Mouse (Mus musculus) lung, postnatal 4 days (tissue): ENCODE measurements at regions not wholly inside any gene's neighbourhood (a gene's known extent, or its start where the extent isn't known, plus 50 kb on each side); places are given as distances from the start of the nearest gene placed in this dataset.
A peak's percentile ranks its signal among the peaks of the same experiment; 100 is the strongest.

Experiments used
- DNase-seq, 2 experiments: peaks; one replicate each; pipeline ENCODE4 v3.0.0; 2021

DNA sequence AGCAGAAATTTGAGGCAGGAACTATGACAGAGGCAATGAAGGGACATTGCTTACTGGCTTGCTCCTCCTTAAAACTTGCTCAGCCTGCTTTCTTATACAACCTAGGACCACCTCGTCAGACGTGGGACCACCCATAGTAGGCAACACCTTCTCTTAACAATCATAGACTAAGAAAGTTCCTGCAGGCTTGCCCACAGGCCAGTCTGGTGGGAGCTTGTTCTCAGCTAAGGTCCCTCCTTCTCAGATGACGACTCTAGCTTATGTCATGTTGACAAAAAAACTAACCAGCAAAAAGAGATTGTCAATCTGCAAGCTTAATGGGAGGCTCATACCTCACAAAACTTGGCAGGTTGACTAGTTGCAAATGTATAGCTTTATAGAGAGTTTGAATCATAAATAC is 56.5 kb upstream of the Lsm6 start:
- DNase-seq, result no peak

DNA sequence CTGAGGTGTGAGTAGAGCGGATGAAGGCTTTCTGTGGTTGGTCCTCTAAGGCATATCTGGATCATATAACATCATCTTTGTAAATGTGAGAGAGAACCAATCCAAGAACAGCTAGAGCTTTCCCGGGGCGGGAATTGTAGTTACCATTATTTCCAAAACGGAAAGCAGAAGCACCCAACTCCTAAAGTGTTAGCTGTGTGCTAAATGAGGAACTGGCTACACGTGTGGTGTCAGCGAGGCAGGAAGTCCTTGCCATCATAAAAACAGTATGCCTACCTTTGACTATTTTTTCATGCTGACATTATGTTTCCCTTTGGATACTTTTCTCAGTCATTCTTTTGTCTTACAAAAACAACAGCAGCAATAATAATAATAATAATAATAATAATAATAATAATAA is 68.8 kb upstream of the Lsm6 start:
- DNase-seq, result no peak

DNA sequence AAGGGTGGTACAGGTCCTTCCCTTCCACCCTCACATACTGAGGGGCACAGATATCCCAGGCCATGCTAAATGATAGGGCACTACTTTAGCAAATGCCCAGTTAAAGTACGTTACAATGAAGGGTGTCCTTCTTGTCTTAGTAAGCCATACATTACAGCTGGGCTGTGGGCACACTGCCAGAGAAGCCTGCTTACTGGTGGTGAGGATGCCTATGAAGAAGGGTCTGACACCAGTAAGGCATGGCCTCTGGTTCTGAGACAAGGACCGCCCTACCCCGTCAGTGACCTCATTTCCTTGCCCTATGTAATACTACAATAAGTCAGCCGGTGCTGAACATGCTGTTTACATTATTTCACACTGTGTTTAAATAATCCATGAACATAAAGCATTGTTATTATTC is 69.6 kb upstream of the Lsm6 start:
- DNase-seq, result peak; percentile 10 to 46

DNA sequence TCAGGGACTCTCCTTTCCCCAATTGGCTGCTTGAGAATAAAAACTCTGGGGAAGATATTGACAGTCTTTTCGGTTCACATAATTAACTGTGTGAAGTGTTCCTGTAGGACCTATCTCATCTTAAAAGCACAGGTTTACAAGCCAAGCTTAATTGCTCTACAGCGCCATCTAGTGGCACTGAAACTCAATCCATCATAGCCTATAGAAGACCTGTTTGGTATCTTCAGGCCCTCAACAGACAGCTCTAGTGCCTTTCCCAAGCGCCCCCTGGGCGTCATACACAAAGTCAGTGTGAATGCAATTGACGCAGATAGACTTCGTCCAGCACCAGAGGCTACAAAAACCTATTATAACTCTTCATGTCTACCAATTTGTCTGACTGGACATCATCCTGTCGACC is 78.9 kb upstream of the Lsm6 start:
- peak; percentile 28 to 76 for DNase-seq

DNA sequence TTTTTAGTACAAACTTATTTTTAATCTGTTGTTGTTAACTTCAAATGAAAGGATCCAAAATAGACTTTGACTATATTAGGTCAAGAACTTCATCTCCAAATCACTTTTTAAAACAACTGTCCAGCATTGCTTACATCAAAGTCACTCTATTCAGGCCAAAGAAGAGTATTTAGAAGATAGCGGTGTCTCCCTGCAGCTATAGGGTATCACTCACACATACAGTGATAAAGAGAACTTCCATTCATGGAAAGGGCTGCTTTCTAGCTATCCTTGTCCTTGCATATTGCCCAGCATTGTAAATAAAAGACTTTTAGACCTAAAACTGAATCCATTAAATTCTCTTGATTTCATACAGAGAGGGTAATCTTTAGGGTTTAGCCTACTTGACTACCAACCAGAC is 82.1 kb upstream of the Lsm6 start:
- DNase-seq, result no peak

DNA sequence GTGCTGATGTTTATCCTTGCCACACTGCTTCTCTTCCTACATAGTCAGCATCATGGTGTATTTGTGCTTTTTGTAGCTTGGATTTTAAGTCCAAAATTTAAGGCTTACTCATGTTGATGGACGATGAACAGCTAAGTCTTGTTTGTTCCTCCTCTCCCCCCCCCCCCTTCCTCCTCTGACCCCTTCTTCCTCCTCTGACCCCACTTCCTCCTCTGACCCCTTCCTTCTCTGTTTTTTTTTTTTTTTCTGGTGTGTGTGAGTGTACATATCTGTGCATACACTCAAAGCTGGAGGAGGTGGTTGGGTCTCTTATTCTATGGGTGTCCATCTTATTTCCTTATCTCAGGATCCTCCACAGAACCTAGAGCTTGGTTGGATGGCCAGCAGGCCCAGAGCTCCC is 87.0 kb upstream of the Lsm6 start:
- no peak for DNase-seq

DNA sequence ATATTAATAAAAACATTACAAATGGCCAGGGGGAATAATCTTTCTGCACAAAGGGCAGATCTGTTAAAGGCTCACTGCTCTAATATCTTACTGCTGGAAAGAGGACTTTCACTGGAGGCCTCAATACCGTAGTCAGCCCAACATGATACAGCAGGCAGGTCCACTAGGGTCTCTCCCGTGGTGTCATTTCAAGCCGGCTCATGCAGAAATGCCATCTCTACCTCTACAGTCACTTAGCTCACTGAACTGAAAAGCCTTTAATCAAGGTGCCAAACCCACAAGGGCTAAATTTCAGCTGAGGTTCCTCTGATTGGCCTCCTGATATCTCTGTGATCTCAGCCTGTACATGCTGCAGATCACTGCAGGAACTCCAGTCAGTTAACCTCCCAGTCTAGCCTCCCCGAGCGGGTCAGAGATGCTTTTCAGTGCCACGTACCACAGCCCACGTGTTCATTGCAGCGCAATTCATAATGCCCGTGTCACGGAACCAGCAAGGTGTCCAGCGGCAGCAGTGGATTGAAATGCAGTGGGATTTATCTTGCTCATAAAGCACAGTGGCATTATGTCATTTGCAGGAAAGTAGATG is 90.4 kb upstream of the Lsm6 start:
- no peak for DNase-seq

DNA sequence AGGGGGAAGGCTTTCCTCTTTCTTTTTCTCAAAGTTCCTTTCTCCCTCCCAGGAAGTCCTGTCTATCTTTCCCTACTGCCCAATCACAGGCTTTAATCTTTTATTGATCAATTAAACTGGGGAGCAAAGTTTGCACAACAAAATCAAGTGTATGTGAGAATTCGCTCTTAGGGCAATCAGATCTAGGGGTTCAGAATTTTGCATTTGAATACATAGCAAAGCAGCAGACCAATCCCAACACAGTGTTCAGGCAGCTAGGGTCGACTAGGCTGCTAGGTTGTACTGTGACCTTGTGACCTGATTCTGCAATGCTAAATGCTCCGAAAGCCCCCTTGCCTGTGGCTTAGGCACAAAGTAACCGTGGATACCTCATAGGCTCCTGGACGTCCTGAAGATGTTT is 91.5 kb upstream of the Lsm6 start:
- no peak for DNase-seq

DNA sequence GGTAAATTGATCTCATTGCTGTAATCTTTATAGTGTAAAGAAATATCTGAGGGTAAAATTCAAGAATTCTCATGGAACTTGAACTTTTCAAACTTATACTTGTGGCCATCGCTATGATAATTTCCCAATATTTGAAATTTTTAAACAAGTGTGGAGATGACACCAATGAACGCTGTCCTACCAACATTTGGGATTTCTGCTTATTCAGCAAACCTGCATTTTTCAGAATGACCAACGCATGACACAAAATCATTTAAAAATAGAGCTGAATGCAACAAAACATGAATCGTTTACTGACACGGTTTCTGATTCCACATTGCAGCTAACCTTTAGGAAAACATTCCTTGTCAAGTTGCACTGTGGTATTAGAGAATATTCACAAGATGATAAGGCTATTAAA is 92.9 kb upstream of the Lsm6 start:
- DNase-seq, result no peak

DNA sequence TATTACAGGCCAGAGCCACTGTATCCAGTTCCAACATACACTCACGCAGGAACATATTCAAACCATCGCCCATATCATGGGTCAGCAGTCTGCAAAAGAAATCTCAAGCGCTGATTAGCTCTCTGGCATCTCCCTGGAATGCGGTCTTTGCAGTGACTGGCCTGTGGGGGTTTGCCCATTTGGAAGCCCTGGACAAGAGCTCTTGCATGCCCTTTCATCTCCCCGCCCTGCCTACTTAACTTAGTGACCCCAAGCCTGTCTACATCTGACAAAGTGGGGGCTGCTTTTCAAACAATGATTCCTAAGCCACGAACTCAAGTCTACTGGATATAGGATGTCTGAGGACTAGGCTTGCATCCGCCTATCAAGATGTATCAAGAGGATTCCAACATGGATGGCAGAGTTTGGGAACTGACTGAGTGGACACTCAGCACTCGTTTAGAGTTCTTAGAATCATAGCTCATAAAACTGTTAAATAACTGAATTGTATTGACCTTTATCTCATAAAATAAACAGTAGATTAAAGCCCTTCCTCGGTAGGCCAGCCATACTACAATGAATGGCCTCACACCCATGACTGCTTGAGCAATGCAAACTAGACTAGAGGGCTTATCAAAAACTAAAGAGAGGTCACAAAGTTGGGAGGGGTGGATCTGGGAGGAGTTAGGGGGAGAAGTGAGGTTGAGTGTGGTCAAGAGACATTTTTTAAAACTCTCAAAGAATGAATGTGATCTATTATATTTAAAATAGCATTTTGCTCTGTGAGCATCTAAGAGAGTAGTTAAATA is 97.4 kb upstream of the Zfp827 start:
- no peak for DNase-seq

DNA sequence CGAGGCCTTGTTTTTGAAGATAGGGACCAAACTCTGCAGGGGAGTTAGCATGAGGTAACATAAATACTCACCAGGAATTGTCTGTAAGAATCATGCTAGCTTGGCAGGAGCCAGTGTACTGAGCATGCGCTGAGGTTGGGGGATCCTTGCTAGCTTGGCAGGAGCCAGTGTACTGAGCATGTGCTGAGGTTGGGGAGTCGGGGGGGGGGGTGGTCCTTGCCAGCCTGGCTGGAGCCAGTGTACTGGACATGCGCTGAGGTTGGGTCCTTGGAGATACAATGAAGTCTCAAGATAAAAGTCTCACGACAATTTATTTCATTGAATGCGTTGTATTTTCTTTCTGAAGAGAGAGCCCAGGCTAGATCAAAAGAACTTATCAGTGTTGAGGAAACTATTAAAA is 96.2 kb upstream of the Zfp827 start:
- DNase-seq, result no peak

DNA sequence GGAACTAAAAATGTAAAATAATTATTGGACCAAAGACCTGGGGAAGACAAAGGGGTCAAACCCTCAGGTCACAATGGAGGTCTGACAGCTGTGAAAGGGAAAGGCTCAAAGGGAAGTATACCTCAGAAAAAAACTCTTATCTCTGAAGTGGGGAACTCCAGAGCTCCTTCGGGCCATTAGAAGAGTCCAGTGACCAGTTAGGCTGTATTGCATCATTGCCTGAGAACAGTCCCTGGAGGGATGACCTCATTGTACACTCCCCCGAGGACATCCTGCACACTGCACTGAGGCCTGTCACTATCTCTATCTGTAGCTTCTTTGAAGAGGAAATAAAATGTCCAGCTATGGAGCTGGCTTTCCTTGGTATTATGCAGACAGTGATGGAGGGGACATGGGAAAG is 88.2 kb upstream of the Zfp827 start:
- DNase-seq, result no peak

DNA sequence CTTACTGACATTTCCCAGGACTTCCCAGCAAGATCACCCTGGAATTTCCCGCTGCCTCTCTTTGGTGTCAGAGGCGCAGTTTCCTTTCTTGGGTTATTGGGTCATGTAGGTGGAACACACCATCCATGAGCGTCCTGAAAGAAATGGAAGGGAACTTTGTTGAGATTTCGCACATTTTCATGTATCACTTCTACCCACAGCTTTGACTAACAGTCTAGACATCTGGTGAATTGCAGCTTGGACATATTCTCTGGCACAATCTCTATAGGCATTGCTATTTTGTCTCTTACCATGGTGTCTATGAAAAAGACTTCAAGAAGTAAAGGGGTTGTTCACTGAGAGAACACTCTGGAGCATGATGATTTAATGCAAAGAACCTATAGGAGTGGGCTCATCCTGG is 86.7 kb upstream of the Zfp827 start:
- DNase-seq, result no peak

DNA sequence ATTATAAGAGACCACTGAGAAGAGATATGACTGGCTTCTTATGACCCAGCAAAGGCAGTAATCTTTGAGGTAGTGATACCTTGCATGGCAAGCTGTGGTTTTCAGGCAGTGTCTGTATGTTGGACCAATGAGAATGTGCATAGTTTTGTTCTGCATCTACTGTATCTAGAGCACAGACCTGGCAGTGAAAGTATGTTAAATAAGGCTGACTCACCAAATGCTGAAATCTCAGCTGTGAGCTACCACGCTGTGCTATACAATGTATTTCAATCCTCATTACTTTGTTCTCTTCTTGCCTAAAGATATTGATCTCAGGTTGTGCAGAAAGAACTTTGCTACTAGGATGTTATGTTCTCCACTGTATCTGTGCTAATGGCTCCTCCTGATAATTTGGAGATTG is 83.9 kb upstream of the Zfp827 start:
- DNase-seq, result no peak

DNA sequence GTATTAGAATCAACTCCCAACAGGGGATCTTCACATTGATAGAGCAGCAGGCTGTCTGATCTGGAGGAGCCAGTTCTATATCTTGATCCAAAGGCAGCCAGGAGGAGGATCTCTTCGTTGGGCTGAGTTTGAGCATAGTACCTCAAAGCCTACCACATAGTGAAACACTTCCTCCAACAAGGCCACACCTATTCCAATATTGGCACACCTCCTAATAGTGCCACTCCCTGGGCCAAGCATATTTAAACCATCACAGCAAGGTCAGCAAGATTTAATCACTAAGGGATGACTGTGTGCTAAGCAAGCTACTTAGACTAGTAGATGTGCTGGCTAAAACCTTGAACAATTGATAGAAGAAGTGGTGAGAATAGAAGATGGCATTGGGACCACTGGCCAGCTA is 82.6 kb upstream of the Zfp827 start:
- DNase-seq, result no peak

DNA sequence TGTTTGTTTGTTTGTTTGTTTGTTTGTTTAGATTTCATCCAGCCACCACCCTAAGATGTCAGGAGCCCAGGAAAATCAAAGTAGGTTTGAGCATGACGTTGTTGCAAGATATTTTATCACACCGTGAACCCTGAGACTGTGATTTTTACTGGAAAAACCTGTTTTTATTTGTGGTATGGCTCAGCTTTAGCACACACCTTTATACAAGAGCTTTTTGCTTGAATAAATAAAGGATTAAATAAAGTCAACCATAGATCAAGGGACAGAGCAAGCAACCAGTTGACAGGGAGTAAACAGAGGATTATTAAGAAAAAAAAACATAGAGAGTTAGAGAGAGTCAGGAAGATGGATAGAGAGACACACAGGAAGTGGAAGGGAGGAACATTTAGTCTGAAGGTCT is 82.2 kb upstream of the Zfp827 start:
- DNase-seq, result no peak

DNA sequence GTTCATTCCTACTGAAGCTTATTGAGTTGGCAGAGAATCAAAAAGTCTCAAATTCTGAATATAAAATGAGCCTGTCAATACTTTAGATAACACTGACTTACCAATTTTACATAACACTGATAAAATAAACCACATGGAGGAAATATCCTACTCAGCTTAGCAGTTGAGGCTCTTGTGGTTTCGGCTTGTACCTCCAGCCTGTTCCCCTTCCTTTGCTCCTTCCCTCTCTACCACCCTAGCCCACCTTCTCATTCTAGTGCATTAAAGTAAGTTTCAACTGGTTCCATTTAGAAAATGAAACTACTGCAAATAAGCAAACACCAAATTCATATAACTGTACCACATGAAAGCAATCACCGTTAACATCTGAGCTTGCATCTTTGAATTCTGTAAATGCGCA is 53.2 kb upstream of the Zfp827 start:
- no peak for DNase-seq
